Mouse (Mus musculus) spleen, postnatal 4 days (tissue): ENCODE results near the gene Eps8.

Source experiments
- DNase-seq, 2 experiments: peaks; one replicate each; pipeline ENCODE4 v3.0.0; 2022; ENCODE audit warnings: low spot score in 2 of 2

The Eps8 gene

DNA sequence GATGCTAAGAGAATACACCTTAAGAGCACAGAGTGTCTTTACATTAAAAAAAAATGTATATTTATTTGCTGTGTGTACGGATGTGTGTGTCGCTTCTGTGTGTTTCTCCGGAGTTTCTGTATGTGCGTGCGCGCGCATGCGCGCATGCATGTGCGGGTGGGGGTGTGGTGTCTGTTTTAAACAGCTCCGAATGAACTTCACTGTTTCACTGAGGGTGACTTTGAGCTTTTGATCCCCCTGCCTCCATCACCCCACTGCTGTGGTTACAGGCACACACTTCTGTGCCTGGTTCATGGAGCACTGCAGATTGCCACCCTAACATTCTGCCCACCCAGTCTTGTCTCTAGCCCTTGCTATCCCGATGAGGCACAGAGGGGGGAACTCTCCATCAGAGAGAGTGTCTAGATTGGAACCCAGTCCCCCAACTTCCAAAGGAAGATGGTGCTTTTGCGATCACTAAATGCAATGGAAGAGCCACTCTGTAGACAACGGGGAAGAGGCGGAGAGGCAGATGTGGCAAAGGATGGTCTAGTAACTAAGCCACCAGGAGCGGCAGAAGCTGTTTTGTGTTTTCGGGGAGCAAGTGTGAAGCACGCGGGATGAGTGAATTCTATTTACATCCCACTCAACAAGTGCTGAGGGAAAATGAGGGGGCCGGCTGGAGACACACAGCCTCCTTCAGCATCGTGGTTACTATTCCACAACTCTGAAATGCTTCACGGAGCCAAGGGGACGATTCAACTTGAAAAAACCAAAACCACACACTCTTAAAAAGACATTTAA is 7.1 kb upstream of the Eps8 start:
- DNase-seq, result no peak

DNA sequence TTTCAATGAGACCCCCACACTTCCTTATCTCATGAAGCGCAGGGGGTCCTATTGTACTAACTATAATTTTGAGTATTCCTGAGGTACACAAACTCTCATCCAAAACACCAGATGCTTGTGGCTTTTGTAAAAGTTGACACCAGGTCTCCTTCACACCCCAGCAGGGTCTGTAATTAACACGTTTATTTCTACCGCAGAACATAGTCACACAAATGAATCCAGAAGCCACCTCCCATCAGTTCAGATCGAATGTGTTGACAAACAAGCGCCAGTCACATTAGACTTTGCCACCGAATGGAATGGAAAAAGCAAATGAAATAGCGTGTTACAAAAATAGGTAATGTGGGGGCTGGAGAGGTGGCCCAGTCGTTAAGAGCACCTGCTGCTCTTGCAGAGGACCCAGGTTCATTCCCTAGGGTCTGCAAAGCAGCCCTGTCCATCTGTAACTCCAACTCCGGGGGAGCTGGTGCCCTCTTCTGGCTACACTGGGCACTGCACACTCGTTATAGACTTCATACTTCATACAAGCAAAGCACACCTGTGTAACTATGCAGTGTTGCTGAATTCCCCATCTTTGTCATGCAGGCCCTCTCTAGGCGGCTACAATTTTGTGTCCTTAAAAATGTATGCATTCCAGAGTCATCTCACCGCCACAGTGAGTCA is 3.9 kb upstream of the Eps8 start:
- peak in 1 of 2 experiments; percentile 21 for DNase-seq

DNA sequence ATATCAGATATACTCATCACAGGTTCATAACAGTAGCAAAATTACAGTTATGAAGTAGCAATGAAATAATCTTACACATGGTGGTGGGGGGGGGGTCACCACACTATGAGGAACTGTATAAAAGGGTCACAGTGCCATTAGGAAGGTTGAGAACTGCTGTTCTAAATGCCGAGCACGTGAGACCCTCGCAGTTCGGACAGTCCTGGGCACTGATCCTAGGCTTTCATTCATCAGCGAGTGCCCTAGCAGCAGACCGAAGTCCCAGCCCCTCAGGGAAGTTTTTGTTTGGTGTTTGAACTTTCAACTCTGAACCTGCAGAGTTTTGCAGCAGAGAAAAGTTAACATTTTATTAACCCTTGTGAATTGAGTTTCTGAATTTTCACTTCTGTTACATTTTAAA is 2.5 kb upstream of the Eps8 start:
- DNase-seq, result no peak

DNA sequence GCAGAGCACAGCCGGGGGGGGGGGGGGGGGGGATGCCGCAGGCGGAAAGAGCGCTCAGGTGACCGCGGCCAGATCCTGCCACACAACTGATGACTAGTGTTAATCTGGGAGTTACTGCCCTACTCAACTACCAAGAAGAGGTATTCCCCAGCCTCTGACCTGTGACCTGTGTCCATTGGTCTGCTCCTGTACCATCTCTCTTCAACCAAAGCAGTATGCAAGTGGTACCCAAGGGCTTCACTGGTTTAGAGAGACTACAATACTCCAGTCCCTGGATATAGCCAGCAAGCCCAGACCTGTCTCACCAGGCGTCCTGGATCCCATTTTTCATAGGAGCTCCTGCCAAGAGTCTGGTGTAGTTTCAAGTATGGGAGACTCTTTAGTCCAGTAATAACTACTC is 5.1 kb downstream of the Eps8 start:
- DNase-seq, result no peak

DNA sequence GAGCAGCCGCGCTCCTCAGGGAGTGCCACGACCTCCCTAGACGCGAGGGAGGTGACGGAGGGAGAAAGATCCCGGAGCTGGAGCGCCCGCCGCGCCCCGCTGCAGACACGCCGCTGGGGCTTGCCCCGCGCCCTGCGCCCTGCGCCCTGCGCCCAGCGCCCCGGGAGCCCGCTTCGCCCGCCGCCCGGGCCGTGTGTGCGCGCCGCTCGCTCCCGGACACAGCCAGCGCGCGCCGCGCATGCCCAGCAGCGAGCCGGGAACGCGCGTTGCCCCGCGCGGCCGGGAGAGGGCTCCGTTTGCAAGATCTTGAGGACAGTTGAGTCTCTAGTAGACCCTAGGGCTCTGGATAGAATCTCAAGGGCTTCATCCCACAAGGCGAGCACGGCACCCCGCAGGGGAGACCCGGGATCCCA is 5.6 kb downstream of the Eps8 start:
- DNase-seq, result peak; percentile 69 to 84

- peak in 1 of 2 experiments; percentile 65 for DNase-seq
These were observed 6.3 kb downstream of the Eps8 start for GRCm38 (mm10) chr6:137648110-137649067.

DNA sequence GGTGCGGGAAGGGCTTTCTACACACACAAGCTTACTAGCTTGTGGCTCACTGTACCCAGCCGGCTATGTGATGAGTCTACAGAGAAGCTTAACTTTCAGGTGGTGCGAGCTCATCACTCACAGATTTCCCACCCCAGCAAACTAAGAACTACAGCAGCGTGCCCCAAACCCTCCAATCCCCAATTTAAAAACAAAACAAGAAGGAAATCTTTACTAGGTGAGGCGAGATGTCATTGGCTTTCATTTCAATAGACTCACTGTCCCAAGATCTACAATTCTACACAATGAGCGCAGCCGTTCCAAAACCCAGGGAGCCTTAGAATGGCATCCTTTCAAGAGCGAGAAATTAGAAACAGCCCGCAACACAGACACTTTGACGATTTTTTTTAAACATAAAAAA is 7.0 kb downstream of the Eps8 start:
- DNase-seq, result no peak

DNA sequence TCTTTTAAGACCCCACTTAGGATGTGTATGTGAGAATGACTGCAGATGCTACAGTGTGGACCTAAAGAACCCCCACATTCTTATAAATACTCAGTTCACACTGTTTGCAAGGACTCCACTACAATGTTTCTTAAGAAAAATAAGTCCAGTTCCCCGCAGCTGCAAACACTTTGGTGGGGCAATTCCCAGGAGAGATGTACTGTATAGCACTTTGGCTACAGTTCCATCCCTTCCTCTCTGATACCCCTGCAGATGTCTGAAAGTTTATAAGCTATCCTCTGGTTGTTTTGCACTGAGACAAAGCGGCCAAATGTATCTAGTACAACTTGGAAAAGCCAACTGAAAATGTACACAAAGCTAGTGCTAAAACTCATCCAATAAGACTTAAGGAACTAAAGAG is 8.0 kb downstream of the Eps8 start:
- DNase-seq, result no peak

DNA sequence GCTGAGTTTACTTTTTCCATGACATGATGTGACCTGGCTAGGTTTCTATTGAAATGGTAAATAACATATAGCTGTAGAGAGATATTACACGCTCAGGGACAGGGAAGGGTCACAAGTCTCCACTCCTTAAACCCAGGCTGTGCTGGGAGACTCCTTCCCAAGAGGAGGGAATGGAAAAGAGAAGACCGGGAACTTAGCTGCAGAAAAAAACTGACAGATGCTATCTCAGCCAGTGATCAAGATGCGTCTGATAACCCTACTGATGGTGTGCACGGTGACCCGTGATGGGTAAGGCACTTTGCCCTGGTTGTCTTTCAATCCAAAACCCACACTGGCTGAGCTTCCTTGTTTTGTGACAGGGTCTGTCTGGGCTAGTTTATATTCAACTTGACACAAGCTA is 9.8 kb downstream of the Eps8 start:
- no peak for DNase-seq

GRCm38 (mm10) chr6:137643814-137644213 is 10.9 kb downstream of the Eps8 start:
- DNase-seq, result no peak

DNA sequence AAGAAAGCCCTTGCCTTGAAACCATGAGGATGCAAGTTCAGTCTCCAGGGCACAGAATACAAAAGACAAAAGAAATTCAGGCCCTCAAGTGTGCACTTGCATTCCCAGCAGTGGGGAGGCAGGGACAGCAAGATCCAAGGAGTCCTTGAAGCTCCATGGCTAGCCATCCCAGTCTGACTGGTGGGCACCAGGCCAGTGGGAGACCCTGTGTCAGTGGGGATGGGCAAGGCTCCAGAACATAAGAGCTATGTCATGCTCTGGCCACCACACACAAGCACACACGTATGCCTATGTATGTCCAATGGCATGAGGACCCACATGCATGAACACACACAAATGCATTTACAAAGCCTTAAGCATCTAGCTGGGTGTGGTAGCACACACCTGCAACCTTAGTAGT is 13.0 kb downstream of the Eps8 start:
- no peak for DNase-seq

GRCm38 (mm10) chr6:137638834-137639567 is 15.7 kb downstream of the Eps8 start:
- DNase-seq, result no peak

GRCm38 (mm10) chr6:137637443-137637842 is 17.2 kb downstream of the Eps8 start:
- DNase-seq, result no peak

DNA sequence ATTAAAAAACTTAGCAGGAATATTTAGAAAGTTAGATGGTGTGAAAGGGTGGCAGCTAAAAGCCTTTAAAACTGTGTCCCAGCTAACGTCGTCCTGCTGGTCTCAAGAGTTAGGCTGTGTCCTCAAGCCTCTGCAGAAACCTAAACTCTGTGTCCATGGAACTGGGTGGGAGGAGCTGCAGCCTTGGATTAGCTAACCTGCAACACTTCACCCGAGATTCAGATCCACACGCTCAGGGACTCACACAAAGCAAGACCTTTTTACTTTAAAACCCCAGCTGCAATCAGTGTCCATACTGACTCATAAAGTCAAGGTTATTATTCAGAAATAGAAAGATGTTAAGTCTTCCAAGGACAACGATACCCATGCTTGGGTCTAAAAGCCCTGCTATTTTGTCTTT is 18.5 kb downstream of the Eps8 start:
- no peak for DNase-seq

- DNase-seq, result no peak
These were observed 21.1 kb downstream of the Eps8 start for GRCm38 (mm10) chr6:137633626-137634025.

DNA sequence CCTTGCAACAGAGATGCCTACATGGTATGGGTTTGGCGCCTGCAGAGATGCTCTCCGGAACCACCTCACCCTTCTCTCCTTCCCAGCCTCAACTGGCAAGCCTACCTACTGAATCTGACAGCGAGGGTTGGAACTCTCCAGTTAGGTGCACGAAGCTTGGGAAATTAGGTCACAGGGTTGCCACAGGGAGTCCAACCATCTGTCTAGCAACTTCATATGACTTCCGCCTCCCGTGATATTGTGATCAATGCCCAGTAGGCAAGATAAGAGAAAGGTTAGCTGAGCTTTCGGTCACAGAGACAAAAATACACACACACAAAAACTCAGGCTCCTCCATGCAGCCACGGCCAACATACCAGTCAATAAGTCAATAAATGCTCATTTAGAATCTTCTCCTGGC is 21.6 kb downstream of the Eps8 start:
- DNase-seq, result no peak

GRCm38 (mm10) chr6:137630387-137630786 is 24.3 kb downstream of the Eps8 start:
- no peak for DNase-seq

- no peak for DNase-seq
These were observed 25.0 kb downstream of the Eps8 start for GRCm38 (mm10) chr6:137629603-137630231.

GRCm38 (mm10) chr6:137628715-137629114 is 26.0 kb downstream of the Eps8 start:
- no peak for DNase-seq

DNA sequence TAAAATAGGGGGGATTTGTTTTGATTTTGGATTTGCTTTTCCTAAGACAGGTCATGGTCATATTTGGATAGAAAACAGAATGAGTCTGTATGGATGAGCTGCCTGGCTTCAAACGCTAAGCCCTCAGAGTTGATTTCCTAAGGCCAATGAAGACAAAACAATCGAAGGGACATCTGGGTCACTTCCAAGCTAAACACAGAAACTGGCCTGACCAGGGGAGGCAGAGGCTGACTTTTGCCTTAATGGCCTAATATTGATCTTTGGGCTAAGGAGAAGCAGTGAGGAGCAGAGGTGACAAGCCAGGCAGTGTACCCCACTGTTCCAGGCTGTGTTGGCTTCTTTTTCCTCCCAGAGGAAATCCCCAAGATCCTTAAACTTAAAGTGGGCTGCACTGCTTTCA is 33.7 kb downstream of the Eps8 start:
- no peak for DNase-seq

- DNase-seq, result no peak
These were observed 40.8 kb downstream of the Eps8 start for GRCm38 (mm10) chr6:137613903-137614302.
